Mouse (Mus musculus) kidney, adult 2 months (tissue): Measurements from ENCODE around the gene Lonp1.

Experiments
- CTCF ChIP-seq: fragments of 200-500 bp; conservative IDR thresholded peaks from 2 replicates; pipeline ENCODE4 v1.5.1; 2011; ENCODE audit warnings: low read depth, mild to moderate bottlenecking, control low read depth, low read length, moderate library complexity, mixed read lengths; ENCODE audit not compliant: insufficient read depth, insufficient read length
- POLR2A ChIP-seq: fragments of 200-500 bp; IDR thresholded peaks from one replicate; pipeline ENCODE4 v1.6.1; 2011; ENCODE audit warnings: low read depth, low read length, control low read depth

GRCm38 (mm10) chr17:56655311-56655710 is 28.6 kb upstream of the Lonp1 start:
- TF ChIP-seq POLR2A (no peak), CTCF (no peak)
